Mouse (Mus musculus): ENCODE measurements around the gene Abcb5. TPM values are rescaled to one million over a fixed set of nuclear protein-coding genes. Genes with fewer than 3 reads are reported as not detected.

Abcb5 gene
- total and polyA plus RNA-seq, 2 experiments from 2014 or later: not detected

- Histone ChIP-seq H3K4me2 (ENCODE audit: low read depth, low read length, poor library complexity, severe bottlenecking) (peak overlapping the region; percentile 49), H3K4me3 (ENCODE audit: low read depth, low read length) (peak overlapping the region; percentile 31), H3K9ac (replicated peaks; ENCODE audit: low read length, poor library complexity, severe bottlenecking) (no peak overlapping the region), H3K27ac (ENCODE audit: low read depth, low read length) (no peak overlapping the region), H3K9me3 (ENCODE audit: low read length) (no peaks in the 10 kb centered on the region), H3K4me1 (ENCODE audit: insufficient read depth, low read length) (no peaks in the 10 kb centered on the region), H3K36me3 (ENCODE audit: insufficient read depth, low read length) (no peaks in the 10 kb centered on the region), H3K27me3 (ENCODE audit: insufficient read depth, low read length) (peaks cover 70% of the 10 kb centered on the region)
- TF ChIP-seq CTCF (IDR thresholded peaks at IDR 0.05): no peak
- WGBS: under 1% methylated on average over 17 of the region's 17 CpGs
- DNase-seq (ENCODE audit: low spot score): no peak
- ATAC-seq (ENCODE audit: low FRiP score): no peak
Observed at GRCm38 (mm10) chr12:118847381-118847780, 118.8 kb downstream of the Abcb5 start.

GRCm38 (mm10) chr12:118846649-118847321 is 119.4 kb downstream of the Abcb5 start:
- ATAC-seq (ENCODE audit: low FRiP score): no peak
- H3K9me3 ChIP-seq (ENCODE audit: low read length): no peaks in the 10 kb centered on the region
- H3K4me2 ChIP-seq (ENCODE audit: low read depth, low read length, poor library complexity, severe bottlenecking): peak overlapping the region; percentile 49
- H3K4me1 ChIP-seq (ENCODE audit: insufficient read depth, low read length): no peaks in the 10 kb centered on the region
- no peak overlapping the region for H3K9ac ChIP-seq (replicated peaks; ENCODE audit: low read length, poor library complexity, severe bottlenecking)
- H3K36me3 ChIP-seq (ENCODE audit: insufficient read depth, low read length): no peaks in the 10 kb centered on the region
- TF ChIP-seq CTCF (IDR thresholded peaks at IDR 0.05): no peak
- WGBS: under 1% methylated on average over 59 of the region's 59 CpGs
- peak overlapping the region; percentile 31 for H3K4me3 ChIP-seq (ENCODE audit: low read depth, low read length)
- no peak overlapping the region for H3K27ac ChIP-seq (ENCODE audit: low read depth, low read length)
- no peak for DNase-seq (ENCODE audit: low spot score)
- peaks cover 66% of the 10 kb centered on the region for H3K27me3 ChIP-seq (ENCODE audit: insufficient read depth, low read length)

GRCm38 (mm10) chr12:118846221-118846620 is 120.0 kb downstream of the Abcb5 start, which contains the start of gene Sp8:
Sp8 (plus strand) TSS chr12:118846329.
- DNase-seq (ENCODE audit: low spot score) (no peak), ATAC-seq (ENCODE audit: low FRiP score) (no peak)
- Histone ChIP-seq H3K36me3 (ENCODE audit: insufficient read depth, low read length) (no peaks in the 10 kb centered on the region), H3K4me1 (ENCODE audit: insufficient read depth, low read length) (no peaks in the 10 kb centered on the region), H3K9me3 (ENCODE audit: low read length) (no peaks in the 10 kb centered on the region), H3K9ac (replicated peaks; ENCODE audit: low read length, poor library complexity, severe bottlenecking) (no peak within 1 kb of the TSS), H3K4me3 (ENCODE audit: low read depth, low read length) (peak within 1 kb of the TSS; percentile 31), H3K4me2 (ENCODE audit: low read depth, low read length, poor library complexity, severe bottlenecking) (peak within 1 kb of the TSS; percentile 49), H3K27me3 (ENCODE audit: insufficient read depth, low read length) (peaks cover 72% of the 10 kb centered on the region), H3K27ac (ENCODE audit: low read depth, low read length) (no peak within 1 kb of the TSS)
- WGBS: 5% methylated on average over 6 of the region's 6 CpGs
- TF ChIP-seq CTCF (IDR thresholded peaks at IDR 0.05): no peak

- WGBS: 10% methylated on average over 3 of the region's 3 CpGs
- no peak overlapping the region for H3K9ac ChIP-seq (replicated peaks; ENCODE audit: low read length, poor library complexity, severe bottlenecking)
- H3K27me3 ChIP-seq (ENCODE audit: insufficient read depth, low read length): peaks cover 79% of the 10 kb centered on the region
- no peak for ATAC-seq (ENCODE audit: low FRiP score)
- no peak overlapping the region for H3K4me3 ChIP-seq (ENCODE audit: low read depth, low read length)
- TF ChIP-seq CTCF (IDR thresholded peaks at IDR 0.05): no peak
- H3K36me3 ChIP-seq (ENCODE audit: insufficient read depth, low read length): no peaks in the 10 kb centered on the region
- H3K9me3 ChIP-seq (ENCODE audit: low read length): no peaks in the 10 kb centered on the region
- H3K27ac ChIP-seq (ENCODE audit: low read depth, low read length): no peak overlapping the region
- no peak overlapping the region for H3K4me2 ChIP-seq (ENCODE audit: low read depth, low read length, poor library complexity, severe bottlenecking)
- no peak for DNase-seq (ENCODE audit: low spot score)
- H3K4me1 ChIP-seq (ENCODE audit: insufficient read depth, low read length): no peaks in the 10 kb centered on the region
Observed at GRCm38 (mm10) chr12:118845351-118845750, 120.9 kb downstream of the Abcb5 start.

GRCm38 (mm10) chr12:118844841-118845240 is 121.4 kb downstream of the Abcb5 start:
- no peaks in the 10 kb centered on the region for H3K36me3 ChIP-seq (ENCODE audit: insufficient read depth, low read length)
- H3K9ac ChIP-seq (replicated peaks; ENCODE audit: low read length, poor library complexity, severe bottlenecking): no peak overlapping the region
- H3K27ac ChIP-seq (ENCODE audit: low read depth, low read length): no peak overlapping the region
- no peaks in the 10 kb centered on the region for H3K9me3 ChIP-seq (ENCODE audit: low read length)
- 22% methylated on average over 3 of the region's 3 CpGs for WGBS
- no peak overlapping the region for H3K4me3 ChIP-seq (ENCODE audit: low read depth, low read length)
- peaks cover 77% of the 10 kb centered on the region for H3K27me3 ChIP-seq (ENCODE audit: insufficient read depth, low read length)
- no peak overlapping the region for H3K4me2 ChIP-seq (ENCODE audit: low read depth, low read length, poor library complexity, severe bottlenecking)
- DNase-seq (ENCODE audit: low spot score): no peak
- no peak for TF ChIP-seq CTCF (IDR thresholded peaks at IDR 0.05)
- ATAC-seq (ENCODE audit: low FRiP score): no peak
- no peaks in the 10 kb centered on the region for H3K4me1 ChIP-seq (ENCODE audit: insufficient read depth, low read length)

GRCm38 (mm10) chr12:118844111-118844510 is 122.1 kb downstream of the Abcb5 start:
- ATAC-seq (ENCODE audit: low FRiP score): no peak
- Histone ChIP-seq H3K4me3 (ENCODE audit: low read depth, low read length) (no peak overlapping the region), H3K4me1 (ENCODE audit: insufficient read depth, low read length) (no peaks in the 10 kb centered on the region), H3K9me3 (ENCODE audit: low read length) (no peaks in the 10 kb centered on the region), H3K36me3 (ENCODE audit: insufficient read depth, low read length) (no peaks in the 10 kb centered on the region), H3K27me3 (ENCODE audit: insufficient read depth, low read length) (peaks cover 82% of the 10 kb centered on the region), H3K27ac (ENCODE audit: low read depth, low read length) (no peak overlapping the region), H3K9ac (replicated peaks; ENCODE audit: low read length, poor library complexity, severe bottlenecking) (no peak overlapping the region), H3K4me2 (ENCODE audit: low read depth, low read length, poor library complexity, severe bottlenecking) (no peak overlapping the region)
- no peak for TF ChIP-seq CTCF (IDR thresholded peaks at IDR 0.05)
- DNase-seq (ENCODE audit: low spot score): no peak

Measured in midbrain, postnatal 0 days (tissue).